Mouse (Mus musculus): ENCODE data around the gene Spata16. TPM values are rescaled to one million over a fixed set of nuclear protein-coding genes. Genes with fewer than 3 reads are reported as not detected.

Spata16 gene
- total and polyA plus RNA-seq, 2 experiments from 2014 or later = not detected

DNA sequence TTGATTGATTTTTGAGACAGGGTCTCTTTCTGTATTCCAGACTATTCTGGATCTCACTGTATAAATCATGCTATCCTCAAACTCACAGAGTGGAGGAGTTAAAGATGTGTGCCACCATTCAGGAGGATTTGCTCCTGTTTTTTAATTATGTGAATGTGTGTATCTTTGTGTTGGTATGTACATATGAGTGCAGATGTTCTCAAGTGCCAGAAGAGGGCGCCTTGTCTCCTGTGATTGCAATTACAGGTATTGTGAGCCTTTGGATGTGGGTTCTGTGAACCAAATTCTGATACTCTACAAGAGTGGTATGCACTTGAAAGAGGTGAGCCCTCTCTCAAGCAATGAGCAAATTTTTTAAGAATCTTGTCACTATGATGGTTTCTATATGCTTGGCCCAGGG is 369.4 kb downstream of the Spata16 start:
- no peak for TF ChIP-seq CTCF (IDR thresholded peaks at IDR 0.05)
- Histone ChIP-seq H3K4me2 (ENCODE audit: low read depth, low read length, poor library complexity, severe bottlenecking) (no peak overlapping the region), H3K4me1 (ENCODE audit: insufficient read depth, low read length) (no peaks in the 10 kb centered on the region), H3K36me3 (ENCODE audit: insufficient read depth, low read length) (no peaks in the 10 kb centered on the region), H3K27ac (ENCODE audit: low read depth, low read length) (no peak overlapping the region), H3K9ac (replicated peaks; ENCODE audit: low read length, poor library complexity, severe bottlenecking) (no peak overlapping the region), H3K9me3 (ENCODE audit: low read length) (no peaks in the 10 kb centered on the region), H3K4me3 (ENCODE audit: low read depth, low read length) (no peak overlapping the region), H3K27me3 (ENCODE audit: insufficient read depth, low read length) (no peaks in the 10 kb centered on the region)
- DNase-seq (ENCODE audit: low spot score) = no peak
- WGBS = 67% methylated on average over 1 of the region's 1 CpGs
- no peak for ATAC-seq (ENCODE audit: low FRiP score)

GRCm38 (mm10) chr3:27027957-27028356 is 390.5 kb downstream of the Spata16 start:
- DNase-seq (ENCODE audit: low spot score) (no peak), ATAC-seq (ENCODE audit: low FRiP score) (no peak)
- Histone ChIP-seq H3K4me3 (ENCODE audit: low read depth, low read length) (no peak overlapping the region), H3K27me3 (ENCODE audit: insufficient read depth, low read length) (no peaks in the 10 kb centered on the region), H3K27ac (ENCODE audit: low read depth, low read length) (no peak overlapping the region), H3K4me2 (ENCODE audit: low read depth, low read length, poor library complexity, severe bottlenecking) (no peak overlapping the region), H3K9me3 (ENCODE audit: low read length) (no peaks in the 10 kb centered on the region), H3K36me3 (ENCODE audit: insufficient read depth, low read length) (no peaks in the 10 kb centered on the region), H3K4me1 (ENCODE audit: insufficient read depth, low read length) (no peaks in the 10 kb centered on the region), H3K9ac (replicated peaks; ENCODE audit: low read length, poor library complexity, severe bottlenecking) (no peak overlapping the region)
- no peak for TF ChIP-seq CTCF (IDR thresholded peaks at IDR 0.05)
- WGBS = 47% methylated on average over 3 of the region's 3 CpGs

DNA sequence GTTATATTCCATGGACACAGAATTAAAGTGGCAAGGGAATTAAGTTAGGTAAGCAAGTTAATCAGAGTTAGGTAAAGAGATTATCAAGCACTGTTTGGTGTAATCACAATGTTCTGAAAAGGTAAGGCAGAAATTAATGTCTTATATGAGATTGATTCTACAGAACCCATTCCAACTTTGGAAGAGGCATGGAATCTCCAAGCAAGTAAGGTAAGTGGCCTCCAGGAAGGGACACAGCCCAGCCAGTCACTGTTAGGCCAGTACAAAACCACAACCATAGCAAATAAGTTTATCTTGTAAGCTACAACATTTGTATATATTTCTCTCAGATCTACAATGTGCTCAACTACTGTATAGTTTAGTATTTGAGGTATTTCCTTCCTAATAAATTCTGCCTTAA is 391.1 kb downstream of the Spata16 start:
- TF ChIP-seq CTCF (IDR thresholded peaks at IDR 0.05) = no peak
- Histone ChIP-seq H3K4me3 (ENCODE audit: low read depth, low read length) (no peak overlapping the region), H3K9me3 (ENCODE audit: low read length) (no peaks in the 10 kb centered on the region), H3K36me3 (ENCODE audit: insufficient read depth, low read length) (no peaks in the 10 kb centered on the region), H3K4me2 (ENCODE audit: low read depth, low read length, poor library complexity, severe bottlenecking) (no peak overlapping the region), H3K4me1 (ENCODE audit: insufficient read depth, low read length) (no peaks in the 10 kb centered on the region), H3K27ac (ENCODE audit: low read depth, low read length) (no peak overlapping the region), H3K9ac (replicated peaks; ENCODE audit: low read length, poor library complexity, severe bottlenecking) (no peak overlapping the region), H3K27me3 (ENCODE audit: insufficient read depth, low read length) (no peaks in the 10 kb centered on the region)
- ATAC-seq (ENCODE audit: low FRiP score) = no peak
- no peak for DNase-seq (ENCODE audit: low spot score)

DNA sequence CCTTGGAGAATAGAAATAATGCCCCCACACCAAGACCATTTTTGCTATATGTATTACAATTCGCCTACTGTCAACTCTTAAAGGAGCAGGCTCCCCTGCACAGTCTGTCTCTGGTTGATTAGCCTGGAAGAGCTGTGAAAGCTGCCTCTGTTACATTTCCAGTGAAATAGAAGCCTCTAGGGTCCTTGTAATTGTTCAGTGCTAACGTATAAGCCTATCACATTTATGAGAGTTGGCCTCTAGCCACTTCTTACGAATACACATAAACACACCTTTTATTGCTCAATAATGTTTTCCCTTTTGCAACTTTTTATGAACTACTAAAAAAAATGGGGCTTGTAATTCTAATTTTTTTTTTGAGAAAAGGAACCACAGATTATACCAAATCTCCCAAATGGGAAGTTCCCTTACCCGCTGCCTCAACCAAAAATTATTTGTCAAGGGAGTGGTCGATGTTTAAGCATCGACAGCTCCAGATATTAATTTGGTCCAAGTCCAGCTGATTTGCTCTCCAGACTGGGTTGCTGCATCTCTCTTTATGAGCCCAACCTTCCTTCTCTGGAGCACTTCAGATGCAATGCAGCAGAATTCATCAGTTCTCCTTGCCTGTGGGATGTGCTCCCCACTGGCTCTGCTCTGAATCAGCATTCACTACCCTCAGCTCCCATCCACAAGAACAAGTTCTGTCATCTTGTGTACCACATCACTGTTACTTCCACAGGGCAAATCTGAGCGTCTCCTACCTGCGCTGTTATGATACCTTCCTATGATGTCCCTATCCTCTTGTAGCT is 392.8 kb downstream of the Spata16 start:
- DNase-seq (ENCODE audit: low spot score) = no peak
- Histone ChIP-seq H3K4me3 (ENCODE audit: low read depth, low read length) (no peak overlapping the region), H3K36me3 (ENCODE audit: insufficient read depth, low read length) (no peaks in the 10 kb centered on the region), H3K9me3 (ENCODE audit: low read length) (no peaks in the 10 kb centered on the region), H3K4me2 (ENCODE audit: low read depth, low read length, poor library complexity, severe bottlenecking) (no peak overlapping the region), H3K27me3 (ENCODE audit: insufficient read depth, low read length) (no peaks in the 10 kb centered on the region), H3K9ac (replicated peaks; ENCODE audit: low read length, poor library complexity, severe bottlenecking) (no peak overlapping the region), H3K27ac (ENCODE audit: low read depth, low read length) (no peak overlapping the region), H3K4me1 (ENCODE audit: insufficient read depth, low read length) (no peaks in the 10 kb centered on the region)
- 89% methylated on average over 8 of the region's 8 CpGs for WGBS
- TF ChIP-seq CTCF (IDR thresholded peaks at IDR 0.05) = no peak
- no peak for ATAC-seq (ENCODE audit: low FRiP score)

Small RNA genes within 50 kb of the gene (microRNA-seq; reads per million reads assigned to microRNA genes)
- gene Gm25773 (ENCODE audit: borderline number of aligned reads) (not detected), gene Gm44464 (ENCODE audit: borderline number of aligned reads) (not detected)

Measured in midbrain, postnatal 0 days (tissue).